Mouse (Mus musculus) lung, postnatal 4 days (tissue): ENCODE data around the gene Atrnl1.

Experiments
- DNase-seq, 2 experiments: peaks; one replicate each; pipeline ENCODE4 v3.0.0; 2021

Atrnl1 gene

DNA sequence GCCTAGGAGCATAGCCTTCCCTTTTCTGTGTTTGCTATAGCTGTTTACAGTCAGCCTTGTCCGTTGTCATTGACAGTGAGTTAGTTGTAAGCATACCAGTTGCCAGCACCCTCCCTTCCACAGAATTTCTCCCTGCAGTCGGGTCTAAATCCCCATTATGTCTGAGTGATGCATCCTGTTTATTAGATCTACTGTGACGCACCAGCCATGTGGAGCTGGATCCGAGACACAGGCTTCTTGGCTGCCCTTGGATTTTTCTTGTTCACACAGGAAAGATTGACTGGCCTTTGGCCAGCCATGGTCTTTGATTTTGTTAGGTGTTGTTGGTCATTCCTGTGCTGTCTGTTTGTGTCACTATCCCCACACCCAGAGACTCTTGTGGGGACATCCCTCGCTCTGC is 102.3 kb downstream of the Atrnl1 start:
- DNase-seq = peak; percentile 73 to 78

DNA sequence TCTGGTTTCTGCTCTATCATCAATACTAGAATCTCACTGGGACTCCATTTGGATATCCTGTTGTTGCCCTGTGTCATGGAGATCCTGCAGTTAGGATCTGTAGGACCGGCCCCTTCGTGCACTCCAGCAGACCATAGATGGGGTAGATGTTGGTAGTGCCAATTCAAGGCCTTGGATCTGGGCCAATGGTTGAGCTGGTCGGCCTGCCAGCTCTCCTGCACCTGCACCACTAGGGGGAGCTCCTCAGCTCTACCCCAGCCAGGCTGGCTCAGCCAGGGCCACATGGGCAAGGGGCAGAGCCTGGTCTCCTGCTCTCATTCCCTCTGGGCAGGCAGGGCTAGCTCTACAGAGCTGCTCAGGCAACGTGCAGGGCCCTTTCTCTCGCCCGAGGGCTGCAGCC is 114.1 kb downstream of the Atrnl1 start:
- DNase-seq = peak; percentile 51 to 64

- no peak for DNase-seq
Measured at GRCm38 (mm10) chr19:57725326-57725725, 114.5 kb downstream of the Atrnl1 start.

- no peak for DNase-seq
Measured at GRCm38 (mm10) chr19:57727009-57727408, 116.2 kb downstream of the Atrnl1 start.

GRCm38 (mm10) chr19:57737475-57737874 is 126.6 kb downstream of the Atrnl1 start:
- DNase-seq = no peak

- peak in 1 of 2 experiments; percentile 33 for DNase-seq
Measured at GRCm38 (mm10) chr19:57745579-57745978, 134.7 kb downstream of the Atrnl1 start.

DNA sequence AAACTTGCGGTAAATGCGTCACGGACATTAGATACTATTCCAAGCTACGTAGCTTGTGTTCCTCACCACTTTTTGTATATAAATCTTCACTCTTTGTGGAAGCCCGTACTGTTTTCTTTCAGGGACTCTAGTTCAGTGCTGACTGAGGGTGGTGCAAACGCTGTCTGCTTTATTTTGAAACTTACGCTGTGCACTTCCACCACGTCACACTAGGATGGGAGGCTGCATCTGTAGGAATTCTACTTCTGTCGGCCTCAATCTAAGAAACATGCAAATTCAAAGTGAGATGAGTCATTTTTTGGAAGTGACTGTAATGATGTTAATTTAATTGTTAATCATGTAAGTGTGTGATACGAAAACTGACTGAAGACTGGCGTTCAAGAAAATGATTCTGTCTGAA is 135.7 kb downstream of the Atrnl1 start:
- DNase-seq = no peak

GRCm38 (mm10) chr19:57752189-57752588 is 141.4 kb downstream of the Atrnl1 start:
- no peak for DNase-seq

DNA sequence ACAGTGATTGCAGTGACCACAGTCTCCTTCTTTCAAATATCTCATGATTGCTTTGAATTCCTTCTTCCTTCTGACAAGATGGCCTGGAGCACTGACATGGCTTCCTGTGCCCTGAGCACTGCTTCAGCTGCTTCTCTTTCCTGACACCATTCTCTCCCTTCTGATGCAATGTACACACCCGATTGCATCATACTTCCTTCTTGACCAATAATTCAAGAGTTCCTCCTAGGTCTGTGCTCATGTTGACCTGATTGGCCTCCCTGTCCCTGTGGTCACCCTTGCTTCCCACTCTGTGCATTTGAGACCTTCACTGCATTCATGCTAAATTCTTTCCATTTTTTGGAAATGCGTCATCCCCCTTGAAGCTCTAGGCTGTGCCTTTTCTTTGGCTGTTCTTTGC is 151.7 kb downstream of the Atrnl1 start:
- peak in 1 of 2 experiments; percentile 22 for DNase-seq

DNA sequence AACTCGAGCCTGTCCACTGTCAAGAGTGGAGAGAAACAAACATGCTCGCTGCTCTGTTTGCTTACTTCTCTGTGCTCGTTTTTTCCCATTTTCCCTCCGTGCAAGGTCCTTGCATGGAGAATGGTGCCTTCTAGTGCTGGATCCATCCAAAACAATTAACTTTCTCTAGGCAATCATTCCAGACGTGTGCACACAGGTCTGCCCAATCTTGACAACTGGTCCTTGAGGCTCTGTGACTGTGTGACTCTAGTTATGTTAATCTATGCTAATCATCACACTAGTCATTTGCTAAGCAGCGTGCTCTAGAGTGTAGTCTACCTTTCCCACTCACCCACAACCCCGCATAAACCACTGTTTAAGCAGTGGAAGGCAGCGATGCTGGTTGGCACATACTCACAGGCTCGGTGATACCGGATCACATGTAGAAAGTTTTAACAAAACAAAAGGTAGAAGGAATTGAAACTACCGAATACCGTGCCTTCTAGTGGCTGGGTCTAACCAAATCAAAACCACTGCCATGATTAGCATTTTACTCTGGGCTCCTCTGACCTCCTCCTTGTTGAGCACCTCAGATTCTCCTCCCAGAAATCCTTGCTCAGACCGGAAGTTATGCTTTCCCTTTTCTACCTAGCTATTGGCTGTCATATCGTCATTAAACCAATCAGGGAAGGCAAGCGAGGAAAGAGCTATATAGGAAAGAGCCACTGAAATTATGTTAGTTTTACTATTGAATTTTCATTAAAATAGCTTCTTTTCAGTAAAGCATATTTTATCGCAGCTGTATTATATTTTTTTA is 153.9 kb downstream of the Atrnl1 start:
- DNase-seq = no peak

- DNase-seq = no peak
Measured at GRCm38 (mm10) chr19:57767051-57767450, 156.2 kb downstream of the Atrnl1 start.

- no peak for DNase-seq
Measured at GRCm38 (mm10) chr19:57768661-57769060, 157.8 kb downstream of the Atrnl1 start.

DNA sequence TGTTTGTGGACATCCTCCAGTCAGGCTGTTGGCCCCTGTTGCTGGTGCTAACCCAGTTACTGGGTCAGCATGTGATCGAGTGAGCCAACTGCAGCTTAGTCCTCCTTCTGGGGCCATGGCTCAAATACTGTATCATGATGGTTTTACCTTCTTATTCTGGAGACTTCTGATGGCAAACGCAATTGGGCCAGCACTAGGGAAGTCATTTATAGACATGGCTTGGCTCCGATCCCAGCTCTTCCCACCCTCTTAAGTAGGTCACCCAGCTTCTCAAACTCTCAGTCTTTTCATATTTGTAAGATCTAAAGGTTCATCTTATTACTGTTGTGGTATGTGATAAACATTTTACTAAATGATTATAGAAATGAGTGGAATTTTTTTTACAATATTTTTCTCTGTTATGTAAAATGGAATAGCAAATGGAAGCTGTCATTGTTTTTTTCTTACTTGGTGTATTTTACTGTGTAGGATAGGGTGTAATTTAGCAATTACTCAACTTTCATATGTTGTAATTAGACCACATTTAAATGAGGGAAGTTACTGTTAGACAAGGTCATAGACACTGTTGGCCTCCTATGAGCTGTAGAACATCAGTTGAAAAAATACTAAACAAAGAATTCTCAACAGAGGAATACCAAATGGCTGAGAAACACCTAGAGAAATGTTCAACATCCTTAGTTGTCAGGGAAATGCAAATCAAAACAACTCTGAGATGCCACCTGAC is 171.7 kb downstream of the Atrnl1 start:
- DNase-seq = no peak

DNA sequence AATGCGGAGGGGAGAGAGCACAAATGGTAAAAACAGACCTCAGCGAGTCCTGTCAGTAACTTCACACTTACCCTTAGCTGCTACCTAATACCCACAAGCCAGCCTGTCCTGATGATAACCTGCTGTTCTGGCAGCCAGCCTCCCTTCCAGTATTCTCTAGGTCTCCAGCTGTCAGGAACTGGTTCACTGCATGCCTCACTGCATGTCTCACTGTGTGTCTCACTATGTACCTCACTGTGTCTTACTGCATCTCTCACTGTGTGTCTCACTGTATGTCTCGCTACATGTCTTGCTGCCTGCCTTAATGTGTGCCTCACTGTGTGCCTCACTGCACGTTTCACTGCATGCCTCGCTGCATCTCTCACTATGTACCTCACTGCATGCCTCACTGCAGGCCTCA is 175.9 kb downstream of the Atrnl1 start:
- no peak for DNase-seq

DNA sequence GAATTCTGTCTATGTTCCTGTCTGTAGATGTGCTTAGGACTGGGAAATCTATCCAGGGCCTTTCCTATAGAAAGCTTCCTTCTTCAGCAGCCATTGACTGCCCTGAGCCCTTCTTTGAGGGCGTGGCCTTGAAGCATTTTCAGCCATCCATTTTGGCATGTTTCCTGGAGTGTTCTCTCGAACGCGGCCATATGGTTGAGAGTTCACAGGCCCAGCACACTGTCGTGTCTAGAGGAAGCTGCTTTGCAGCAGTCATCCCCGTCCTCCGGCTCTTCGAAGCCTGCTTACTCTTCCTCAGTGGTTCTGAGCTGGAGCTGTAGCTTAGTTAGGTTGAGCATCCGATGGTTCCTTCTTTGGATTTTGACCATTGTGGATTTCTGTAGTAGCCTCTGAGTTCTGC is 191.4 kb downstream of the Atrnl1 start:
- no peak for DNase-seq

- peak in 1 of 2 experiments; percentile 9 for DNase-seq
Measured at GRCm38 (mm10) chr19:57802771-57803482, 192.1 kb downstream of the Atrnl1 start.

DNA sequence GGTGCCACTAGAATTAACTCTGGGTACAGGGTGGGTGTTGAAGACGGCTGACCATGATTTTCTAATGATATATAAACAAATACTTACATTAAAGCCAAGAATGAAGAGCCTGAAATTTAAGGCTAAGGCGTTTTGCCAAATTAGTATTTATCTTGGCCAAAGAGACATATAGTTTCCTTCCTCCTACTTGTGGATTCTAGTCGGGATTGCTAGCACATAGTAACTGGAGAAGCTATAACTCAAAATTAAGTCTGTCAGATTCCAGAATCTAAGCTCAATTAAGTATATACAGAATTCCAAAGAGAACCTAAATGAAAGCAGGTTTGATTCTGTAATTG is 192.6 kb downstream of the Atrnl1 start:
- no peak for DNase-seq

DNA sequence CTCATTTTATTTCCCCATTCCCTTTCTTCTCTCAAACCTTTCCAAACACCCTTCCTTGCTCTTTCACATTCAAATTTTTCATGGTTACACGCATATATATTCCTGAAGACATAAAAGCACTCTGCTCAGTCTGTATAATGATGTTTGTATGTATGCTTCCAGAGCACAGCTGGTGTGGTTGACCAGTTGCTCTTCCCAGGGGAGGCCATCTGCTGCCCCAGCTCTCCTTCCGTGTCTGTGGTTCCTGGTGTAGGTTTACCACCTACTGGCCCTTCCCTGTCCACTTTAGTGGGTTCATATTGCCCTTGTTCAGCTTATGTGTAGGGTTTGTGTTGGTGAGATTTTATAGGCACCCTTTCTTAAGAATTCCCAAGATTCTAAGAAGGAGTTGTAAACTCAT is 197.5 kb downstream of the Atrnl1 start:
- DNase-seq = no peak

GRCm38 (mm10) chr19:57814291-57814690 is 203.5 kb downstream of the Atrnl1 start:
- no peak for DNase-seq

DNA sequence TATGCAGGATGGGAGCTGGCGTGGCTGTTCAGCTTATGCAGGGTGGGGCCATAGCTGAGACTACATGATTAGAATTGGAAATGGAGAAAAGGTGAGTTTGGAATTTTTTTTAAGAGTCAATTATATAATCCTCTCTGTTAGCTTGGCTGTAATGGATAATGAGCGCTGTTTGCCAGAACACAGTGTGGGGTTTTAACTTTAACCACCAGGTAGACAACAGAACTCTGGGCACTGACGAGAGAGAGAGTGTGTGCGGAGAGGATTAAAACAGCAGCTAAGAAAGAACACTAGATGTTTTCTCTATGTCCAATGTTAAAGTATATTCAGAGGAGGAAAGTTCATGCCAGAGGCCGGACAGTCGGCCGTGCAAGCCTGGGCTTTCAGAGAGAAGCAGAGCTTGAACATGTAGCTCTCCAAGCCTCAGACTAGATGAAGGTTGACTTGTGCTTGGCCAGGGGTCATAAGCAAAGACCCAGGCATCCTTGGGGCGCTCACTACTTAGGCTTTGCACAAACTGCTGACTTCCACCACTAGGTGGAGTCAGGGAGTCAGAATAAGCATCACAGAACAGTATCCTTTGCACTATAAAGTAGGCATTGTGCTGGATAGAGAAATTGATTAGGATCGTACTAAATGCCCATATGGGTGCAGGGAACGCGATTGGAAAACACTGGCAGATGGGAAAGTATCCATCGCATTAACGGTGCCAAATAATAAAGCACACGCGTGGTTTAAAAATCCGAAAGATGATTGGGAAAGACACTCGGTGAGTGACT is 205.6 kb downstream of the Atrnl1 start:
- DNase-seq = peak in 1 of 2 experiments; percentile 38

GRCm38 (mm10) chr19:57817736-57818135 is 206.9 kb downstream of the Atrnl1 start:
- no peak for DNase-seq

GRCm38 (mm10) chr19:57823446-57823845 is 212.6 kb downstream of the Atrnl1 start:
- DNase-seq = no peak
